ENCODE assay signal across 8 mouse cellular contexts in genomic region chr15:83070942-83071341, GRCm38 (mm10). TPM values are rescaled to one million over a fixed set of nuclear protein-coding genes. Genes with fewer than 3 reads are reported as not detected.
DNase-seq lines count a peak whose midpoint lies in the region; ATAC-seq and TF ChIP-seq lines count a peak whose summit lies in the region.

No protein-coding gene starts in this region.

- H3K36me3 ChIP-seq in midbrain, embryonic 14.5 days (ENCODE audit: control insufficient read depth, insufficient read depth, low read length), result no peaks in the 10 kb centered on the region
- no peaks in the 10 kb centered on the region for H3K36me3 ChIP-seq in midbrain, embryonic 16.5 days (ENCODE audit: control insufficient read depth, insufficient read depth, low read length)
- H3K36me3 ChIP-seq in heart, embryonic 11.5 days (ENCODE audit: control insufficient read depth, insufficient read depth, low read length), result no peaks in the 10 kb centered on the region
- no peaks in the 10 kb centered on the region for H3K36me3 ChIP-seq in kidney, embryonic 15.5 days
- H3K36me3 ChIP-seq in liver, postnatal 0 days (replicated peaks; ENCODE audit: insufficient read depth, low read length), result no peaks in the 10 kb centered on the region

- peak; percentile 70 for DNase-seq in midbrain, embryonic 14.5 days
- peak; percentile 71 for DNase-seq in lung, postnatal 36 days
- DNase-seq in cerebellum, postnatal 36 days, result no peak
- DNase-seq in layer of hippocampus, adult 9-10 months (ENCODE audit: low spot score), result no peak
- no peak for DNase-seq in liver, postnatal 0 days

- ATAC-seq in midbrain, embryonic 14.5 days (ENCODE audit: low FRiP score, low TSS enrichment), result no peak
- ATAC-seq in midbrain, embryonic 16.5 days, result no peak
- peak; percentile 55 for ATAC-seq in heart, embryonic 11.5 days (replicated peaks; ENCODE audit: insufficient number of reproducible peaks, low FRiP score, low TSS enrichment)
- peak; percentile 75 for ATAC-seq in kidney, embryonic 15.5 days (replicated peaks; ENCODE audit: low FRiP score)
- ATAC-seq in liver, postnatal 0 days, result no peak

- no peaks in the 10 kb centered on the region for H3K9me3 ChIP-seq in midbrain, embryonic 14.5 days (ENCODE audit: control insufficient read depth, low read length)
- no peaks in the 10 kb centered on the region for H3K9me3 ChIP-seq in midbrain, embryonic 16.5 days (replicated peaks; ENCODE audit: control insufficient read depth, low read length, poor library complexity, severe bottlenecking)
- H3K9me3 ChIP-seq in heart, embryonic 11.5 days (replicated peaks; ENCODE audit: control insufficient read depth, low read length), result no peaks in the 10 kb centered on the region
- H3K9me3 ChIP-seq in kidney, embryonic 15.5 days (replicated peaks), result no peaks in the 10 kb centered on the region; the same call in 1 of the 2 replicates
- H3K9me3 ChIP-seq in liver, postnatal 0 days (ENCODE audit: low read length), result no peaks in the 10 kb centered on the region

- no peak overlapping the region for H3K27ac ChIP-seq in midbrain, embryonic 14.5 days (replicated peaks; ENCODE audit: low read depth, low read length)
- H3K27ac ChIP-seq in midbrain, embryonic 16.5 days (ENCODE audit: low read length), result no peak overlapping the region
- H3K27ac ChIP-seq in heart, embryonic 11.5 days (ENCODE audit: low read depth, low read length), result no peak overlapping the region
- H3K27ac ChIP-seq in kidney, embryonic 15.5 days, result peak overlapping the region; percentile 70
- H3K27ac ChIP-seq in liver, postnatal 0 days (ENCODE audit: low read depth), result no peak overlapping the region

- no peak overlapping the region for H3K9ac ChIP-seq in midbrain, embryonic 14.5 days (replicated peaks; ENCODE audit: low read length)
- no peak overlapping the region for H3K9ac ChIP-seq in midbrain, embryonic 16.5 days (ENCODE audit: low read depth, low read length)
- no peak overlapping the region for H3K9ac ChIP-seq in heart, embryonic 11.5 days (ENCODE audit: low read depth, low read length)
- H3K9ac ChIP-seq in kidney, embryonic 15.5 days, result no peak overlapping the region
- H3K9ac ChIP-seq in liver, postnatal 0 days (replicated peaks), result no peak overlapping the region

- no peak for TF ChIP-seq EP300 in liver, postnatal 0 days (IDR thresholded peaks at IDR 0.05; ENCODE audit: low read depth)

- H3K4me3 ChIP-seq in midbrain, embryonic 14.5 days (replicated peaks; ENCODE audit: low read depth, low read length), result no peak overlapping the region
- no peak overlapping the region for H3K4me3 ChIP-seq in midbrain, embryonic 16.5 days (ENCODE audit: low read depth, low read length)
- no peak overlapping the region for H3K4me3 ChIP-seq in heart, embryonic 11.5 days (ENCODE audit: low read depth, low read length)
- no peak overlapping the region for H3K4me3 ChIP-seq in kidney, embryonic 15.5 days (replicated peaks)
- H3K4me3 ChIP-seq in liver, postnatal 0 days (ENCODE audit: low read depth, low read length), result no peak overlapping the region

- no peak overlapping the region for H3K4me2 ChIP-seq in midbrain, embryonic 14.5 days (ENCODE audit: low read length)
- H3K4me2 ChIP-seq in midbrain, embryonic 16.5 days (ENCODE audit: low read length), result no peak overlapping the region
- H3K4me2 ChIP-seq in heart, embryonic 11.5 days, result no peak overlapping the region
- H3K4me2 ChIP-seq in kidney, embryonic 15.5 days, result no peak overlapping the region
- H3K4me2 ChIP-seq in liver, postnatal 0 days (ENCODE audit: low read depth, low read length), result no peak overlapping the region

- H3K4me1 ChIP-seq in midbrain, embryonic 14.5 days (ENCODE audit: control insufficient read depth, insufficient read depth, low read length), result no peaks in the 10 kb centered on the region
- H3K4me1 ChIP-seq in midbrain, embryonic 16.5 days (ENCODE audit: control insufficient read depth, insufficient read depth, low read length), result no peaks in the 10 kb centered on the region
- H3K4me1 ChIP-seq in heart, embryonic 11.5 days (ENCODE audit: control insufficient read depth, insufficient read depth, low read length), result peaks cover 5% of the 10 kb centered on the region; the same call in 1 of the 2 replicates
- H3K4me1 ChIP-seq in kidney, embryonic 15.5 days, result peaks cover 4% of the 10 kb centered on the region; the same call in 1 of the 2 replicates
- no peaks in the 10 kb centered on the region for H3K4me1 ChIP-seq in liver, postnatal 0 days (ENCODE audit: insufficient read depth)

- TF ChIP-seq CTCF in liver, postnatal 0 days (IDR thresholded peaks at IDR 0.05; ENCODE audit: low read depth), result no peak

- no peaks in the 10 kb centered on the region for H3K27me3 ChIP-seq in midbrain, embryonic 14.5 days (ENCODE audit: control insufficient read depth, insufficient read depth, low read length)
- H3K27me3 ChIP-seq in midbrain, embryonic 16.5 days (ENCODE audit: control insufficient read depth, insufficient read depth, low read depth, low read length), result no peaks in the 10 kb centered on the region
- peaks cover 2% of the 10 kb centered on the region; the same call in 1 of the 2 replicates for H3K27me3 ChIP-seq in heart, embryonic 11.5 days (ENCODE audit: control insufficient read depth, insufficient read depth, low read length)
- 0 out of 2 replicates have a peak, but pooled peaks cover 3% of the 10 kb centered on the region for H3K27me3 ChIP-seq in kidney, embryonic 15.5 days
- no peaks in the 10 kb centered on the region for H3K27me3 ChIP-seq in liver, postnatal 0 days (ENCODE audit: insufficient read depth, low read length)

- WGBS in midbrain, embryonic 14.5 days, result 66% methylated on average over 3 of the region's 3 CpGs
- WGBS in midbrain, embryonic 16.5 days, result 56% methylated on average over 3 of the region's 3 CpGs
- 30% methylated on average over 3 of the region's 3 CpGs for WGBS in heart, embryonic 11.5 days (ENCODE audit: insufficient replicate concordance)
- 41% methylated on average over 3 of the region's 3 CpGs for WGBS in kidney, embryonic 15.5 days
- 73% methylated on average over 3 of the region's 3 CpGs for WGBS in liver, postnatal 0 days (ENCODE audit: insufficient replicate concordance)

RNA-seq across cellular contexts. Expression of gene Serhl, which starts 18.4 kb away (rescaled TPM):
- 23.1 and 24.7 TPM in 2 replicates for polyA plus RNA-seq in midbrain, embryonic 14.5 days (2014; fragmentation: Nextera tagmentation; extraction: Ambion mirVana)
- polyA plus RNA-seq in midbrain, embryonic 16.5 days (2015; fragmentation: Nextera tagmentation; extraction: Ambion mirVana), result 29.6 and 29.7 TPM in 2 replicates
- polyA plus RNA-seq in heart, embryonic 11.5 days (2014; fragmentation: Nextera tagmentation; extraction: Ambion mirVana), result 56.4 and 68.5 TPM in 2 replicates
- 54.1 and 59.4 TPM in 2 replicates for polyA plus RNA-seq in kidney, embryonic 15.5 days (2015; fragmentation: Nextera tagmentation; extraction: Ambion mirVana)
- 24.2 and 24.3 TPM in 2 replicates for polyA plus RNA-seq in liver, postnatal 0 days (2015; fragmentation: Nextera tagmentation; extraction: Ambion mirVana)

RNA-seq across cellular contexts. Expression of gene Nfam1, which starts 37.8 kb away (rescaled TPM):
- 1.2 and 2.9 TPM in 2 replicates for polyA plus RNA-seq in midbrain, embryonic 14.5 days (2014; fragmentation: Nextera tagmentation; extraction: Ambion mirVana)
- polyA plus RNA-seq in midbrain, embryonic 16.5 days (2015; fragmentation: Nextera tagmentation; extraction: Ambion mirVana), result 2.6 and 3.0 TPM in 2 replicates
- polyA plus RNA-seq in heart, embryonic 11.5 days (2014; fragmentation: Nextera tagmentation; extraction: Ambion mirVana), result 1.6 and 1.7 TPM in 2 replicates
- 2.9 and 3.0 TPM in 2 replicates for polyA plus RNA-seq in kidney, embryonic 15.5 days (2015; fragmentation: Nextera tagmentation; extraction: Ambion mirVana)
- 9.4 and 10.4 TPM in 2 replicates for polyA plus RNA-seq in liver, postnatal 0 days (2015; fragmentation: Nextera tagmentation; extraction: Ambion mirVana)

RNA-seq across cellular contexts. Expression of gene Rrp7a, which starts 51.7 kb away (rescaled TPM):
- 57.0 and 62.3 TPM in 2 replicates for polyA plus RNA-seq in midbrain, embryonic 14.5 days (2014; fragmentation: Nextera tagmentation; extraction: Ambion mirVana)
- polyA plus RNA-seq in midbrain, embryonic 16.5 days (2015; fragmentation: Nextera tagmentation; extraction: Ambion mirVana), result 90.6 and 93.0 TPM in 2 replicates
- 34.9 and 42.7 TPM in 2 replicates for polyA plus RNA-seq in heart, embryonic 11.5 days (2014; fragmentation: Nextera tagmentation; extraction: Ambion mirVana)
- 61.4 and 74.3 TPM in 2 replicates for polyA plus RNA-seq in kidney, embryonic 15.5 days (2015; fragmentation: Nextera tagmentation; extraction: Ambion mirVana)
- polyA plus RNA-seq in liver, postnatal 0 days (2015; fragmentation: Nextera tagmentation; extraction: Ambion mirVana), result 15.2 and 16.0 TPM in 2 replicates

Comparison
In these comparisons a context has a peak if more than half of its experiments do, and no peak if none do; other contexts are left out.
1. ATAC-seq: peak in heart, embryonic 11.5 days (single experiment) and kidney, embryonic 15.5 days (single experiment); none in midbrain, embryonic 14.5 days (single experiment), midbrain, embryonic 16.5 days (single experiment) and liver, postnatal 0 days (single experiment).
2. DNase-seq: peak in midbrain, embryonic 14.5 days (single experiment) and lung, postnatal 36 days (single experiment); none in cerebellum, postnatal 36 days (0 of 2), layer of hippocampus, adult 9-10 months (single experiment) and liver, postnatal 0 days (single experiment).